Mouse (Mus musculus) lung, embryonic 16.5 days (tissue): ENCODE data around the gene Prkce. TPM values are rescaled to one million over a fixed set of nuclear protein-coding genes. Genes with fewer than 3 reads are reported as not detected.

ENCODE experiments used
- ATAC-seq: fragments of 200-750 bp; cut with Nextera tagmentation; 2 replicates; pipeline ENCODE4 v1.8.0; 2017; ENCODE audit warnings: low read depth, mild to moderate bottlenecking, moderate library complexity
- H3K27ac ChIP-seq: fragments of 300-500 bp; sonication (generic); 2 replicates; pipeline ENCODE4 v1.5.1; 2014; ENCODE audit warnings: mild to moderate bottlenecking, control low read depth, low read length
- H3K27me3 ChIP-seq: fragments of 300-500 bp; sonication (generic); 2 replicates; pipeline ENCODE4 v1.6.1; 2014; ENCODE audit warnings: low read depth, low read length, mixed read lengths; ENCODE audit not compliant: control insufficient read depth, insufficient read depth
- H3K36me3 ChIP-seq: fragments of 300-500 bp; sonication (generic); 2 replicates; pipeline ENCODE4 v1.6.1; 2014; ENCODE audit warnings: low read length; ENCODE audit not compliant: control insufficient read depth, insufficient read depth
- H3K4me1 ChIP-seq: fragments of 300-500 bp; sonication (generic); replicated peaks from 2 replicates; pipeline ENCODE4 v1.6.1; 2014; ENCODE audit warnings: low read length, mixed read lengths; ENCODE audit not compliant: control insufficient read depth, insufficient read depth
- H3K4me2 ChIP-seq: fragments of 300-500 bp; sonication (generic); 2 replicates; pipeline ENCODE4 v1.6.1; 2014; ENCODE audit warnings: low read depth, low read length, control low read depth
- H3K4me3 ChIP-seq: fragments of 300-500 bp; sonication (generic); 2 replicates; pipeline ENCODE4 v1.5.1; 2014; ENCODE audit warnings: mild to moderate bottlenecking, low read length, control low read depth
- H3K9ac ChIP-seq: fragments of 300-500 bp; sonication (generic); 2 replicates; pipeline ENCODE4 v1.6.1; 2014; ENCODE audit warnings: low read length, control low read depth
- H3K9me3 ChIP-seq: fragments of 300-500 bp; sonication (generic); 2 replicates; pipeline ENCODE4 v1.6.1; 2016; ENCODE audit warnings: low read length; ENCODE audit not compliant: control insufficient read depth
- WGBS: fragments of 180-500 bp; shearing (Covaris S2); extraction: QIAGEN DNeasy Blood & Tissue Kit; methylation state at CpG from one replicate; pipeline ENCODE4 v1.1.7; 2014; 5-methylcytosine and 5-hydroxymethylcytosine counted together
- polyA plus RNA-seq: library from polyadenylated mRNA; unstranded; fragments of >200 nt; fragmentation: Nextera tagmentation; extraction: Ambion mirVana; gene quantifications from 2 replicates; pipeline ENCODE4 v1.2.1, GENCODE M21; 2015

The Prkce gene
- polyA plus RNA-seq, 1 experiment from 2014 or later = 4.9 TPM

DNA sequence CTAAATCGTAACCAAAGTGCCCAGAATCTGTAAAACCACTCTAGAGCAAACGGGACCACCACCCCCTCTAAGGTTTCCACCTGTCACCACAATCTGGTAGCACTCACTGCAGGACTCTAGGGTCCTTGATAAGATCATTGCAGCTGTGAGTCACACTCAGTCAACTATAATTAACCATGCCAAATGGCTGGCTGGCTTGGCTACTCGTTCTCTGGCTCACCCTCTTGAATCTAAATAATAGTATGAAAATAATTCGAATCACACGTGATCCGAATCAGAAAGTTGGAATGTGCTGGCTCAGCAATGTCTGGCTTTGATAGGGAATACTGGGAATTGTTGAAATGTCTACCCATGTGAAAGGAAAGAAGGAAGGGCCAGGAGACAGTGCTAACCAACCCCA lies 288.9 kb downstream of the Prkce start:
- H3K27me3 ChIP-seq = no peaks in the 10 kb centered on the region
- 50% methylated on average over 6 of the region's 6 CpGs for WGBS
- H3K9me3 ChIP-seq = no peaks in the 10 kb centered on the region
- H3K27ac ChIP-seq = no peak overlapping the region
- H3K4me3 ChIP-seq = no peak overlapping the region
- no peak for ATAC-seq
- H3K36me3 ChIP-seq = no peaks in the 10 kb centered on the region
- no peak overlapping the region for H3K9ac ChIP-seq
- H3K4me1 ChIP-seq = no peaks in the 10 kb centered on the region
- H3K4me2 ChIP-seq = no peak overlapping the region

DNA sequence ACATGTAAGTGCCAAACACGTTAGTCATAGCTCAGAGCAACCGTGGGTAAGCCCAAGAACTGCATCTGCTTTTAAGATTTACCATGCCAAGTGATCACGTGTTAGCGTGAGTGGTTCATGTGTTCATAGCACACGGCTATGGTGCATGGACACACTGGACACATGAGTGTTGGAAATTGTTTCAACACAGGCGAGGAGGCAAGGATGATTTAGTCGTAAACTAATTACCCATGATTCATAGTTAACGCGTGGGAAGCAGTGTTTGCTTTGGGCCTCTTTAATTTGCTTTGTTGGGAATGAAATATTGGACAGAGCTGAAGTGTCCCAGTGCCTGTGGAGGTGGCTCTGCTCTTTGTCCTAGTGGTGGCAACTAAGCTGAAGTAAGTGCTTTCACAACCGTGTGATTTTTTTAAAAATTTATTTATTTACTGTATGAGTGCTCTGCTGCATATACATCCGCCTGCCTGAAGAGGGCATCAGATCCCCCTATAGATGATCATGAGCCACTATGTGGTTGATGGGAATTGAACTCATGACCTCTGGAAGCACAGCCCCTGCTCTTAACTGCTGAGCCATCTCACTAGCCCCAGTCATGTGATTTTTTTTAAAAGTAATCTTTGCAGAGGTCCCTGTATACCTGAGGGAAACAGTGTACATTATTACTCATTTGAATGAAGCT lies 290.9 kb downstream of the Prkce start:
- Histone ChIP-seq H3K4me2 (no peak overlapping the region), H3K9me3 (no peaks in the 10 kb centered on the region), H3K4me3 (no peak overlapping the region), H3K4me1 (no peaks in the 10 kb centered on the region), H3K27me3 (no peaks in the 10 kb centered on the region), H3K9ac (no peak overlapping the region), H3K27ac (no peak overlapping the region), H3K36me3 (no peaks in the 10 kb centered on the region)
- ATAC-seq = no peak
- WGBS = 77% methylated on average over 11 of the region's 11 CpGs

- Histone ChIP-seq H3K4me3 (no peak overlapping the region), H3K36me3 (no peaks in the 10 kb centered on the region), H3K9ac (no peak overlapping the region), H3K27ac (no peak overlapping the region), H3K27me3 (no peaks in the 10 kb centered on the region), H3K4me2 (no peak overlapping the region), H3K9me3 (no peaks in the 10 kb centered on the region), H3K4me1 (no peaks in the 10 kb centered on the region)
- WGBS = 71% methylated on average over 17 of the region's 17 CpGs
- no peak for ATAC-seq
Measured at GRCm38 (mm10) chr17:86460645-86461430, 293.3 kb downstream of the Prkce start.

- no peak overlapping the region for H3K4me2 ChIP-seq
- H3K9ac ChIP-seq = no peak overlapping the region
- no peak for ATAC-seq
- WGBS = 55% methylated on average over 3 of the region's 3 CpGs
- no peak overlapping the region for H3K4me3 ChIP-seq
- no peaks in the 10 kb centered on the region for H3K27me3 ChIP-seq
- H3K9me3 ChIP-seq = no peaks in the 10 kb centered on the region
- H3K27ac ChIP-seq = no peak overlapping the region
- H3K4me1 ChIP-seq = peaks cover 7% of the 10 kb centered on the region; the same call in 1 of the 2 replicates
- H3K36me3 ChIP-seq = no peaks in the 10 kb centered on the region
Measured at GRCm38 (mm10) chr17:86463369-86463768, 295.8 kb downstream of the Prkce start.

DNA sequence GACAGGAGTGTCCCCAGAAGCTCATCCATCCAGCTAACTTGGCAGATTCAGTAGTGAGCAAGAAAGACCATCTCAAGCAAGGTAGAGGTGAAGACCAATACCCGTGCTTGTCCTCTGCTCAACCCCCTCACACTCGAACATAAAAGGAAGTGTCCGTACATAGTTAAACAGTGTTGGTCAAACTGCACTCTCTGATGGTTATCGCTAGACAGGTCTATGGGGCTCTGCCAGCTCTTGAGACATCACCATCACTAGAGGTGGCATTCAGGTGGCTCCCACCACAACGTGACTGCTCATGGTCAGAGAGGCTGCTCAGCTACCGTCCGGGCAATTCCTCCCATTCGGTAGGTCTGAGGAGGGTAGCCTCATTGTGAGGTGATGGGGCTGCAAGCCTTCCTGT lies 296.6 kb downstream of the Prkce start:
- Histone ChIP-seq H3K4me1 (peaks cover 8% of the 10 kb centered on the region; the same call in 1 of the 2 replicates), H3K36me3 (no peaks in the 10 kb centered on the region), H3K4me3 (no peak overlapping the region), H3K27ac (no peak overlapping the region), H3K9ac (no peak overlapping the region), H3K4me2 (no peak overlapping the region), H3K9me3 (no peaks in the 10 kb centered on the region), H3K27me3 (no peaks in the 10 kb centered on the region)
- ATAC-seq = no peak
- 75% methylated on average over 8 of the region's 8 CpGs for WGBS

DNA sequence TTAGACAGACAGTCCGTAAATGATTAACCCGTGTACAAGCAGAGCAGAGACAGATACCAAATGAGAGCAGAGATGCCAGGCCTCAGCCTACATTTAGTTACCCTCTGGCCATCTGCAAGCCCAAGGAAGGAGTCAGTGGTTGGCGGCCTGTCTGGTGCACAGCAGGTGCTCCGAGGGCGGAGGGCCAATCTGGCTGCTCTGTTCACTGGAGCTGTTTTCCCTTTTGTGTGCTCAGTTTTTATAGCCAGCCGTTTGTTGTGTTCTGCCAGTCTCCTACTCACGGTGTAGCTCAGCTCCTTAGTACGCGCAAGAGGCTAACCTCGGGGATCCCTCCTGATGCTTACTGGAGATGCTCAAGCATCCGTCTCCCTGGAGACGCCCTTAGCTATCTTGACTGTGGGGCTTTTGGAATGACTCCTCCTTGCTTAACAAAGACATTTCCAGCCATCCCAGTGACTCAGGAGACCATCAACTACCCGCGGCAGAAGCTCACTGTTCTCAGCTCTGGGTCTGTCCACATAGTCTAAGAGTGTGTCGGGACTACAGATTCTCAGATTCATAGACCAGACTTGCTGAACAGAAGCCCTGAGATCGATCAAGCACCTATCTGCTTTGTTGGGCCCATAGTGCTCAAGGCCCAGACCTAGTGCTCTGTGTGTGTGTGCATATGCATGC lies 297.2 kb downstream of the Prkce start:
- H3K9ac ChIP-seq = no peak overlapping the region
- H3K4me1 ChIP-seq = peaks cover 10% of the 10 kb centered on the region; the same call in 1 of the 2 replicates
- no peaks in the 10 kb centered on the region for H3K36me3 ChIP-seq
- no peak overlapping the region for H3K27ac ChIP-seq
- no peak for ATAC-seq
- no peak overlapping the region for H3K4me3 ChIP-seq
- no peaks in the 10 kb centered on the region for H3K27me3 ChIP-seq
- whole genome bisulfite sequencing = 80% methylated on average over 16 of the region's 16 CpGs
- H3K4me2 ChIP-seq = no peak overlapping the region
- no peaks in the 10 kb centered on the region for H3K9me3 ChIP-seq

GRCm38 (mm10) chr17:86465865-86466264 lies 298.3 kb downstream of the Prkce start:
- Histone ChIP-seq H3K27ac (no peak overlapping the region), H3K4me1 (peaks cover 10% of the 10 kb centered on the region; the same call in 1 of the 2 replicates)
- ATAC-seq = no peak

DNA sequence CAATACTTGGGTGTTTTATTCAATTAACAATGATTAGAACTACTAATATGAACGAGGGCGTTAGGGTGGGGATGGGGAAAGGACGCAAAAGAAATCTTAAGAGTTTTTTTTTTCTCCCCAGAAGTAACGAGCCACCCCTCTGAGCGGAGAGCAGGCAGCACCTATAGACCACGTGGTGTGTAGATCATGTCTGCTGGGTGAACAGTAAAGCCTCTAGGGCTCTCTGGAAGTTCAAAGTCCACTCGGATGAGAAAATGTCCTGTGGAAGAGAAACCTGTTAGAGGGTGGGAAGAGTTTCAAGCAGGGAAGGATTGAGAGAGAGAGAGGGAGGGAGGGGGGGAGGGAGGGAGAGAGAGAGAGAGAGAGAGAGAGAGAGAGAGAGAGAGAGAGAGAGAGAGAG lies 298.8 kb downstream of the Prkce start:
- Histone ChIP-seq H3K9ac (no peak overlapping the region), H3K27ac (no peak overlapping the region), H3K4me2 (no peak overlapping the region), H3K27me3 (no peaks in the 10 kb centered on the region), H3K36me3 (no peaks in the 10 kb centered on the region), H3K9me3 (no peaks in the 10 kb centered on the region), H3K4me3 (no peak overlapping the region), H3K4me1 (peaks cover 10% of the 10 kb centered on the region; the same call in 1 of the 2 replicates)
- whole genome bisulfite sequencing = 76% methylated on average over 7 of the region's 7 CpGs
- ATAC-seq = no peak

More at GRCm38 (mm10) chr17:86465865-86466264, 298.3 kb downstream of the Prkce start:
- Histone ChIP-seq H3K36me3 (no peaks in the 10 kb centered on the region), H3K9me3 (no peaks in the 10 kb centered on the region), H3K9ac (no peak overlapping the region), H3K4me3 (no peak overlapping the region), H3K27me3 (no peaks in the 10 kb centered on the region), H3K4me2 (no peak overlapping the region)
- WGBS = 85% methylated on average over 13 of the region's 13 CpGs

DNA sequence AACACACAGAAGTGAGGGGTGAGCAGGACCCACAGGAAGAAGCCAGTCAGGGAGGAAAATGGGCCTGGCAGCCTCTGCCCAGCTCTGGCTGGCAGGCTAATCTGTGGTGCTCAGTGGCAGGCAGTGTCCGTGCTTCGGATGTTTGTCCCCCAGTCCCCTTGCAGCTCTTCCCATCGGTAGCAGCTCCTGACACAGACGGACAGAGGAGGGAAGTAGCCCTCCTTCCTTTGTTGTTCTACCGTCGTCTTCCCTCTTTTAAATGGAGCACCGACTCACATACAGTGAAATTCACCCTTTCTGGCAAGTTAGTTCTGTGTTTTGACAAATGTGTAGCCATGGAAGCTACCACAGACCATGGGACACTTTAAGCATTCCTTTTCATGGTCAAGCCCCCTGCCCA lies 299.3 kb downstream of the Prkce start:
- no peak for ATAC-seq
- Histone ChIP-seq H3K9me3 (no peaks in the 10 kb centered on the region), H3K27me3 (no peaks in the 10 kb centered on the region), H3K36me3 (no peaks in the 10 kb centered on the region), H3K4me1 (peaks cover 10% of the 10 kb centered on the region; the same call in 1 of the 2 replicates), H3K4me2 (no peak overlapping the region), H3K9ac (no peak overlapping the region), H3K4me3 (no peak overlapping the region), H3K27ac (no peak overlapping the region)
- WGBS = 25% methylated on average over 7 of the region's 7 CpGs
